Mouse (Mus musculus) embryonic facial prominence, embryonic 12.5 days (tissue): ENCODE data around the gene Crbn. TPM values are rescaled to one million over a fixed set of nuclear protein-coding genes. Genes with fewer than 3 reads are reported as not detected.

Source experiments
- ATAC-seq: fragments of 200-750 bp; cut with Nextera tagmentation; 2 replicates; pipeline ENCODE4 v1.8.0; 2017; ENCODE audit not compliant: insufficient number of reproducible peaks, insufficient read depth, low FRiP score, low TSS enrichment
- H3K27ac ChIP-seq: fragments of 300-500 bp; sonication (generic); 2 replicates; pipeline ENCODE4 v1.5.1; 2016; ENCODE audit warnings: mild to moderate bottlenecking
- H3K27me3 ChIP-seq: fragments of 300-500 bp; sonication (generic); 2 replicates; pipeline ENCODE4 v1.6.1; 2016; ENCODE audit warnings: mild to moderate bottlenecking, moderate library complexity
- H3K36me3 ChIP-seq: fragments of 300-500 bp; sonication (generic); 2 replicates; pipeline ENCODE4 v1.6.1; 2016; ENCODE audit warnings: mild to moderate bottlenecking
- H3K4me1 ChIP-seq: fragments of 300-500 bp; sonication (generic); 2 replicates; pipeline ENCODE4 v1.6.1; 2016
- H3K4me2 ChIP-seq: fragments of 300-500 bp; sonication (generic); replicated peaks from 2 replicates; pipeline ENCODE4 v1.6.1; 2016; ENCODE audit warnings: mild to moderate bottlenecking, moderate library complexity
- H3K4me3 ChIP-seq: fragments of 300-500 bp; sonication (generic); 2 replicates; pipeline ENCODE4 v1.5.1; 2016; ENCODE audit warnings: mild to moderate bottlenecking
- H3K9ac ChIP-seq: fragments of 300-500 bp; sonication (generic); 2 replicates; pipeline ENCODE4 v1.6.1; 2016; ENCODE audit warnings: mild to moderate bottlenecking, moderate library complexity
- H3K9me3 ChIP-seq: fragments of 300-500 bp; sonication (generic); 2 replicates; pipeline ENCODE4 v1.6.1; 2016; ENCODE audit warnings: mild to moderate bottlenecking, moderate library complexity
- WGBS: fragments of 180-500 bp; shearing (Covaris S2); methylation state at CpG from one replicate; pipeline ENCODE4 v1.1.7; 2016; 5-methylcytosine and 5-hydroxymethylcytosine counted together
- polyA plus RNA-seq: library from polyadenylated mRNA; unstranded; fragments of >200 nt; fragmentation: Nextera tagmentation; extraction: Ambion mirVana; gene quantifications from 2 replicates; pipeline ENCODE4 v1.2.1, GENCODE M21; 2016

The Crbn gene
- polyA plus RNA-seq, 1 experiment from 2014 or later, result 47.9 TPM

- 84% methylated on average over 13 of the region's 13 CpGs for WGBS
- peaks cover 9% of the 10 kb centered on the region for H3K4me1 ChIP-seq
- ATAC-seq, result no peak
- H3K9me3 ChIP-seq, result no peaks in the 10 kb centered on the region
- no peaks in the 10 kb centered on the region for H3K27me3 ChIP-seq
- H3K36me3 ChIP-seq, result peaks cover 21% of the 10 kb centered on the region
- H3K9ac ChIP-seq, result no peak overlapping the region
- no peak overlapping the region for H3K4me3 ChIP-seq
- H3K4me2 ChIP-seq, result no peak overlapping the region
- H3K27ac ChIP-seq, result no peak overlapping the region
Measured at GRCm38 (mm10) chr6:106794094-106794814, 5.6 kb downstream of the Crbn start.

- peaks cover 21% of the 10 kb centered on the region for H3K36me3 ChIP-seq
- H3K4me2 ChIP-seq, result no peak overlapping the region
- H3K4me3 ChIP-seq, result no peak overlapping the region
- H3K4me1 ChIP-seq, result peaks cover 3% of the 10 kb centered on the region
- no peaks in the 10 kb centered on the region for H3K27me3 ChIP-seq
- no peak for ATAC-seq
- no peak overlapping the region for H3K27ac ChIP-seq
- WGBS, result 95% methylated on average over 10 of the region's 10 CpGs
- no peak overlapping the region for H3K9ac ChIP-seq
- H3K9me3 ChIP-seq, result no peaks in the 10 kb centered on the region
Measured at GRCm38 (mm10) chr6:106793621-106794020, 6.3 kb downstream of the Crbn start.

GRCm38 (mm10) chr6:106793088-106793487 lies 6.8 kb downstream of the Crbn start:
- Histone ChIP-seq H3K9ac (no peak overlapping the region), H3K4me2 (no peak overlapping the region), H3K4me1 (no peaks in the 10 kb centered on the region), H3K4me3 (no peak overlapping the region), H3K27ac (no peak overlapping the region), H3K36me3 (peaks cover 21% of the 10 kb centered on the region), H3K9me3 (no peaks in the 10 kb centered on the region), H3K27me3 (no peaks in the 10 kb centered on the region)
- WGBS, result 92% methylated on average over 7 of the region's 7 CpGs
- no peak for ATAC-seq

GRCm38 (mm10) chr6:106792486-106792885 lies 7.4 kb downstream of the Crbn start:
- 90% methylated on average over 5 of the region's 5 CpGs for WGBS
- no peak overlapping the region for H3K4me3 ChIP-seq
- H3K27ac ChIP-seq, result no peak overlapping the region
- H3K9me3 ChIP-seq, result no peaks in the 10 kb centered on the region
- H3K36me3 ChIP-seq, result peaks cover 24% of the 10 kb centered on the region
- no peak for ATAC-seq
- H3K27me3 ChIP-seq, result no peaks in the 10 kb centered on the region
- H3K4me2 ChIP-seq, result no peak overlapping the region
- H3K4me1 ChIP-seq, result no peaks in the 10 kb centered on the region
- no peak overlapping the region for H3K9ac ChIP-seq

- no peak for ATAC-seq
- no peaks in the 10 kb centered on the region for H3K27me3 ChIP-seq
- H3K36me3 ChIP-seq, result peaks cover 33% of the 10 kb centered on the region
- H3K4me3 ChIP-seq, result no peak overlapping the region
- H3K4me2 ChIP-seq, result no peak overlapping the region
- no peaks in the 10 kb centered on the region for H3K9me3 ChIP-seq
- H3K27ac ChIP-seq, result no peak overlapping the region
- WGBS, result 93% methylated on average over 8 of the region's 8 CpGs
- no peaks in the 10 kb centered on the region for H3K4me1 ChIP-seq
- no peak overlapping the region for H3K9ac ChIP-seq
Measured at GRCm38 (mm10) chr6:106791429-106791828, 8.4 kb downstream of the Crbn start.

GRCm38 (mm10) chr6:106787138-106787537 lies 12.7 kb downstream of the Crbn start:
- Histone ChIP-seq H3K4me3 (no peak overlapping the region), H3K4me2 (no peak overlapping the region), H3K27ac (no peak overlapping the region), H3K9me3 (no peaks in the 10 kb centered on the region), H3K36me3 (peaks cover 28% of the 10 kb centered on the region), H3K9ac (no peak overlapping the region), H3K4me1 (no peaks in the 10 kb centered on the region), H3K27me3 (no peaks in the 10 kb centered on the region)
- no peak for ATAC-seq
- WGBS, result 91% methylated on average over 3 of the region's 3 CpGs

DNA sequence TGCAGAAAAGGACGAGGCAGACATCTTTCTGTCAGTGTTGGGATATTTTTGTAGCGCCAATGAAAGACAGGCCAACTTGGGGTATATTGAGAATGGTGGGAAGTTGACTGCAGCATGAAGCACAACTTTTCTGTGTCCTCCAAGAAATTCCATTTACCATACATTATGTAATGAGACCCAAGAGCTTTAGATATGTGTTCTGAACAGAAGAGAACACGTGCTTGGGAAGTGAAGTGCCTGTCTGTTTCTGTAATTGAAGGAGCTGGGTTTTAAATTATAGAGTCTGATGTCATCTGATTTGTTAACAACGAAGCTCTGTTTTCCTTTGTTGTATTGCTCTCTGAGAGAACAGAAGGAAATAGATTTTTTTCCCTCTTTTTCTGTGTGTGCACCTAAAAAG lies 29.8 kb downstream of the Crbn start:
- Histone ChIP-seq H3K36me3 (peaks cover 10% of the 10 kb centered on the region; the same call in 1 of the 2 replicates), H3K27ac (no peak overlapping the region), H3K4me1 (peaks cover 11% of the 10 kb centered on the region), H3K4me2 (peak overlapping the region; percentile 83), H3K4me3 (peak overlapping the region; percentile 79), H3K9ac (peak overlapping the region; percentile 57), H3K27me3 (no peaks in the 10 kb centered on the region), H3K9me3 (no peaks in the 10 kb centered on the region)
- 55% methylated on average over 4 of the region's 4 CpGs for WGBS
- no peak for ATAC-seq

GRCm38 (mm10) chr6:106769290-106769866 lies 30.5 kb downstream of the Crbn start:
- peak overlapping the region; percentile 79 for H3K4me3 ChIP-seq
- peak overlapping the region; percentile 83 for H3K4me2 ChIP-seq
- H3K4me1 ChIP-seq, result peaks cover 11% of the 10 kb centered on the region
- no peak overlapping the region for H3K27ac ChIP-seq
- ATAC-seq, result peak; percentile 74
- WGBS, result 2% methylated on average over 33 of the region's 33 CpGs
- H3K36me3 ChIP-seq, result peaks cover 7% of the 10 kb centered on the region; the same call in 1 of the 2 replicates
- no peaks in the 10 kb centered on the region for H3K9me3 ChIP-seq
- H3K27me3 ChIP-seq, result no peaks in the 10 kb centered on the region
- peak overlapping the region; percentile 57 for H3K9ac ChIP-seq

GRCm38 (mm10) chr6:106768640-106769289 lies 31.1 kb downstream of the Crbn start, which contains the start of gene Trnt1:
Gene Trnt1 (plus strand): TSS chr6:106769120.
- peak within 1 kb of the TSS; percentile 57 for H3K9ac ChIP-seq
- H3K27ac ChIP-seq, result no peak within 1 kb of the TSS
- H3K4me3 ChIP-seq, result peak within 1 kb of the TSS; percentile 79
- H3K9me3 ChIP-seq, result no peaks in the 10 kb centered on the region
- H3K4me1 ChIP-seq, result peaks cover 11% of the 10 kb centered on the region
- peak within 1 kb of the TSS; percentile 83 for H3K4me2 ChIP-seq
- peaks cover 3% of the 10 kb centered on the region; the same call in 1 of the 2 replicates for H3K36me3 ChIP-seq
- H3K27me3 ChIP-seq, result no peaks in the 10 kb centered on the region
- peak; percentile 98 for ATAC-seq
- 10% methylated on average over 35 of the region's 35 CpGs for WGBS

DNA sequence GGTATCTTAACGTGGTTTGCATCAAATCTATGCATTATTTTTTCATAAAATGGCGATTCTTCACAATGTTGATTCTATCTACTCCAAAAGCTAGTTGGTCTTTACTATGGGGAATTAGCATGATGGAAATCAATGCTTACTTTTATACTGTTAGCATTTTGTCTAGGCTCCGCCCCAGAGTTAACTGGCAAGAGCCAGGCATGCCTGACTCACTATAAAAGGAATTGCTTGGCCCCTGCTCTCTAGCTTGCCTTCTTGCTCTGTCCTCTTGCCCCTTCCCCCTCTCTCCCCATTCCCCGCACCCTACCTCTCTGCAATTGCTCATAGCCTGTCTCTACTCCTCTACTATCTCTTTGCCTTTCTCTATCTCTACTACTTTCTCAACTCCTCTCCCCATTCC lies 33.1 kb downstream of the Crbn start:
- Histone ChIP-seq H3K9me3 (no peaks in the 10 kb centered on the region), H3K27me3 (no peaks in the 10 kb centered on the region), H3K27ac (no peak overlapping the region), H3K9ac (no peak overlapping the region), H3K4me2 (no peak overlapping the region), H3K4me1 (peaks cover 11% of the 10 kb centered on the region), H3K4me3 (no peak overlapping the region), H3K36me3 (no peaks in the 10 kb centered on the region)
- ATAC-seq, result no peak
- WGBS, result 77% methylated on average over 4 of the region's 4 CpGs

- no peak overlapping the region for H3K4me3 ChIP-seq
- no peak for ATAC-seq
- 81% methylated on average over 1 of the region's 1 CpGs for WGBS
- H3K27ac ChIP-seq, result no peak overlapping the region
- no peaks in the 10 kb centered on the region for H3K9me3 ChIP-seq
- peaks cover 11% of the 10 kb centered on the region for H3K4me1 ChIP-seq
- H3K4me2 ChIP-seq, result no peak overlapping the region
- no peak overlapping the region for H3K9ac ChIP-seq
- H3K27me3 ChIP-seq, result no peaks in the 10 kb centered on the region
- no peaks in the 10 kb centered on the region for H3K36me3 ChIP-seq
Measured at GRCm38 (mm10) chr6:106765892-106766291, 34.0 kb downstream of the Crbn start.

- no peak overlapping the region for H3K27ac ChIP-seq
- no peaks in the 10 kb centered on the region for H3K4me1 ChIP-seq
- no peak for ATAC-seq
- no peaks in the 10 kb centered on the region for H3K9me3 ChIP-seq
- WGBS, result 83% methylated on average over 1 of the region's 1 CpGs
- no peaks in the 10 kb centered on the region for H3K27me3 ChIP-seq
- H3K4me3 ChIP-seq, result no peak overlapping the region
- no peak overlapping the region for H3K9ac ChIP-seq
- no peak overlapping the region for H3K4me2 ChIP-seq
- no peaks in the 10 kb centered on the region for H3K36me3 ChIP-seq
Measured at GRCm38 (mm10) chr6:106761486-106761885, 38.4 kb downstream of the Crbn start.
